Mouse (Mus musculus): Measurements from ENCODE around the gene Poc1a. TPM values are rescaled to one million over a fixed set of nuclear protein-coding genes. Genes with fewer than 3 reads are reported as not detected.

Poc1a gene
- polyA plus RNA-seq, 1 experiment from 2014 or later, result 23.1 TPM

GRCm38 (mm10) chr9:106280386-106280785, 475 bp upstream of the Poc1a start:
- Histone ChIP-seq H3K27ac (replicated peaks) (peak overlapping the region; percentile 72), H3K9me3 (replicated peaks) (no peaks in the 10 kb centered on the region), H3K4me2 (peak overlapping the region; percentile 82), H3K9ac (peak overlapping the region; percentile 80), H3K4me3 (replicated peaks) (peak overlapping the region; percentile 75), H3K4me1 (replicated peaks) (peaks cover 18% of the 10 kb centered on the region), H3K36me3 (replicated peaks) (peaks cover 26% of the 10 kb centered on the region), H3K27me3 (no peaks in the 10 kb centered on the region)
- ATAC-seq (ENCODE audit: insufficient read depth), result peak; percentile 23
- WGBS (ENCODE audit: insufficient replicate concordance), result under 1% methylated on average over 14 of the region's 14 CpGs

GRCm38 (mm10) chr9:106282024-106282423, 1.2 kb downstream of the Poc1a start:
- H3K9me3 ChIP-seq (replicated peaks), result no peaks in the 10 kb centered on the region
- peak overlapping the region; percentile 82 for H3K4me2 ChIP-seq
- peak overlapping the region; percentile 75 for H3K4me3 ChIP-seq (replicated peaks)
- no peaks in the 10 kb centered on the region for H3K27me3 ChIP-seq
- peaks cover 18% of the 10 kb centered on the region for H3K4me1 ChIP-seq (replicated peaks)
- peak overlapping the region; percentile 80 for H3K9ac ChIP-seq
- H3K36me3 ChIP-seq (replicated peaks), result peaks cover 41% of the 10 kb centered on the region
- no peak for ATAC-seq (ENCODE audit: insufficient read depth)
- WGBS (ENCODE audit: insufficient replicate concordance), result 73% methylated on average over 3 of the region's 3 CpGs
- 0 out of 2 replicates have a peak overlapping the region, but pooled peaks have one; percentile 73 for H3K27ac ChIP-seq (replicated peaks)

GRCm38 (mm10) chr9:106287165-106287564, 6.3 kb downstream of the Poc1a start:
- Histone ChIP-seq H3K4me2 (no peak overlapping the region), H3K9me3 (replicated peaks) (no peaks in the 10 kb centered on the region), H3K9ac (no peak overlapping the region), H3K4me3 (replicated peaks) (no peak overlapping the region), H3K4me1 (replicated peaks) (peaks cover 3% of the 10 kb centered on the region), H3K36me3 (replicated peaks) (peaks cover 79% of the 10 kb centered on the region), H3K27me3 (no peaks in the 10 kb centered on the region), H3K27ac (replicated peaks) (no peak overlapping the region)
- ATAC-seq (ENCODE audit: insufficient read depth), result no peak
- 66% methylated on average over 4 of the region's 4 CpGs for WGBS (ENCODE audit: insufficient replicate concordance)

DNA sequence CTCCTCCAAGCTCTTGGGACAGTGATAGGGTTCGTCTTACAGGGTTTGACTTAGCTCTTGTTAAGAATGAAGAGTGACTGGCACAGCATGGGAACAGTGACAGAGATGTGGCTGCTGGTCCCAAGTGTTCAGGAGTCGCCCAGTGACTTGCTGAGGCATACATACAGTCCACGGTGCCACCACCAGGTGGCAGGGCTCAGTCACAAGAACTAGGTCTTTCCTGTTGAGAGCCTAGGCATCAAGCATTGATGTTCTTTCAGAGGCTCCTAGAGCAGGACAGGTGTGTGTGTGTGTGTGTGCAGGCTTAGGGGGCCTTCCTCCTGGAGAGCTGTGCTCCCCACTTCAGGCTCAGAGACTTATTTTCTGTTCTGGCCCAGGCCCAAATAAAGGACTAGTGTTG, 8.0 kb downstream of the Poc1a start:
- Histone ChIP-seq H3K4me2 (no peak overlapping the region), H3K27ac (replicated peaks) (no peak overlapping the region), H3K36me3 (replicated peaks) (peaks cover 73% of the 10 kb centered on the region), H3K9ac (no peak overlapping the region), H3K9me3 (replicated peaks) (no peaks in the 10 kb centered on the region), H3K4me1 (replicated peaks) (no peaks in the 10 kb centered on the region), H3K27me3 (no peaks in the 10 kb centered on the region), H3K4me3 (replicated peaks) (no peak overlapping the region)
- WGBS (ENCODE audit: insufficient replicate concordance), result 33% methylated on average over 3 of the region's 3 CpGs
- no peak for ATAC-seq (ENCODE audit: insufficient read depth)

DNA sequence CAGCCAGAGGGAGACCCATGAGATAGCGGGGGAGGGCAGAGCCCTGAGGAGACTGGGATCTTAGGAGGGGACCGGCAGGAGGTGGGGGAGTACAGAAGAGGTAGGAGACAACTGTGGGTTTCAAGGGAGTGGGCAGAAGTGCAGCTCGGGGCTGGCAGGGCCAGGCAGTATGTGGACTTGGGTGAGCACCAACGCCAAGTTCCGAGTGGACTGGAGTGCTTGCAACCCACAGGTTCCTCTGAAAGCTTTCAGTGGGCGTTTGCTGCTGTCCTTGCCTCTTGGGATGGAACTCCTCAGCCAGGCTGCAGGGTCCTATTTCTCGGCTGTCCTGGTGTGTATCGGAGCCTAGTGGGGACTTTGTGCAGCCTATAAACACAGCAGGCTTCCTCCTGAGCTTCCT, 9.0 kb downstream of the Poc1a start:
- no peaks in the 10 kb centered on the region for H3K4me1 ChIP-seq (replicated peaks)
- no peak overlapping the region for H3K9ac ChIP-seq
- H3K9me3 ChIP-seq (replicated peaks), result no peaks in the 10 kb centered on the region
- ATAC-seq (ENCODE audit: insufficient read depth), result no peak
- WGBS (ENCODE audit: insufficient replicate concordance), result 69% methylated on average over 8 of the region's 8 CpGs
- H3K36me3 ChIP-seq (replicated peaks), result peaks cover 68% of the 10 kb centered on the region
- no peak overlapping the region for H3K4me2 ChIP-seq
- no peaks in the 10 kb centered on the region for H3K27me3 ChIP-seq
- H3K27ac ChIP-seq (replicated peaks), result no peak overlapping the region
- no peak overlapping the region for H3K4me3 ChIP-seq (replicated peaks)

DNA sequence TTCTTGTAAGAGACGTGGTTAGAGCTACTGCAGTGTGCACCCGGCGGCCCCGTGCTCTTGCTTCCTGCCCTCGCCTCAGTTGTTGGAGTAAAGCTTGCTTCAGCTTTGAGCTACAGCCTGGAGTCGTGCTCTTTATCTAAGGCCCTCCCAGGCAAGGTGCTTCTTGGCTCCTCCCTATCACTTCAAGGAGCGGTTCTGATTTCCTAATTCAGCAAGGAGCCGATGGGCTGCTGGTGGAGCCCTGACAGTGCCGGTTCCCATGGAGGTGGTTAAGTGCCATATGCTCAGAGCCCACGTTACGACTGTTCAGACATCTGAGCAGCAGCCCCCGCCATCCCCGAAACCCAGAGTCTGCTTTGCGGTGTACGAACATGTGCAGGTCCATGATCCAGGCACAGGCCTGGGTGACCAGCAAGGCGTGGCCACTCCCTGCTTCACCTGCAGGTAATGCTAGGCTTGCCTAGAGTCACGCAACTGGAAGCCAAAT, 9.8 kb downstream of the Poc1a start:
- WGBS (ENCODE audit: insufficient replicate concordance), result 80% methylated on average over 17 of the region's 17 CpGs
- Histone ChIP-seq H3K4me1 (replicated peaks) (no peaks in the 10 kb centered on the region), H3K4me3 (replicated peaks) (no peak overlapping the region), H3K36me3 (replicated peaks) (peaks cover 68% of the 10 kb centered on the region), H3K4me2 (no peak overlapping the region), H3K9me3 (replicated peaks) (no peaks in the 10 kb centered on the region), H3K27ac (replicated peaks) (no peak overlapping the region), H3K27me3 (no peaks in the 10 kb centered on the region), H3K9ac (no peak overlapping the region)
- ATAC-seq (ENCODE audit: insufficient read depth), result no peak

DNA sequence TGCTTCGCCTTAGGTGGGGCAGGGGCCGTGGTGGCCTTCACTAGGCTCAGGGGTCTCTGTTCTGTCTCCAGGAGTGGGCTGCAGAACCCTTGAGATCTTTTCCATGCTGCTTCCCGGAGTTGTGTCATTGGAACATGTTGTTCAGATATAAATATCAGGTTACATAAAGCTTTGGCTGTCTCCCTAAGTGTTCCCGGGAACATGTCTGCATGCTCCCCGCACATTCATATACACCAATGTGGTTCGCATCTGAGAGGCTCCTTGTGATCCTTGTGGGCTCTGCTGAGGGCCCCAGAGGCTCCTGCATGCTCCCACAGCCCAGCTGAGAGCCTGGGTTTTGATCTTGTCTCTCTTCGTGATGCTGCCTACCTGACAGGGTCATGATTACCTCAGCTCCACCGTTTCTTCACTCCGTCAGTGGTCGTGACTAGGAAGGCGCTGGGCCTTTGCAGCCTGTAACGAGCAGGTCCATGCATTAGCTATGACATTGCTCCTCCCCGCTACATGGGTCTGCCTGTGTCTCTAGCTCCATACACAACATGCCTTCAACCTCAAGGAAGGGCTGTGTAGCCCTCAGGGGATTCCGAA, 12.8 kb downstream of the Poc1a start:
- Histone ChIP-seq H3K27ac (replicated peaks) (no peak overlapping the region), H3K4me2 (no peak overlapping the region), H3K9ac (no peak overlapping the region), H3K4me3 (replicated peaks) (no peak overlapping the region), H3K27me3 (no peaks in the 10 kb centered on the region), H3K9me3 (replicated peaks) (no peaks in the 10 kb centered on the region), H3K36me3 (replicated peaks) (peaks cover 68% of the 10 kb centered on the region), H3K4me1 (replicated peaks) (no peaks in the 10 kb centered on the region)
- ATAC-seq (ENCODE audit: insufficient read depth), result no peak
- WGBS (ENCODE audit: insufficient replicate concordance), result 81% methylated on average over 14 of the region's 14 CpGs

DNA sequence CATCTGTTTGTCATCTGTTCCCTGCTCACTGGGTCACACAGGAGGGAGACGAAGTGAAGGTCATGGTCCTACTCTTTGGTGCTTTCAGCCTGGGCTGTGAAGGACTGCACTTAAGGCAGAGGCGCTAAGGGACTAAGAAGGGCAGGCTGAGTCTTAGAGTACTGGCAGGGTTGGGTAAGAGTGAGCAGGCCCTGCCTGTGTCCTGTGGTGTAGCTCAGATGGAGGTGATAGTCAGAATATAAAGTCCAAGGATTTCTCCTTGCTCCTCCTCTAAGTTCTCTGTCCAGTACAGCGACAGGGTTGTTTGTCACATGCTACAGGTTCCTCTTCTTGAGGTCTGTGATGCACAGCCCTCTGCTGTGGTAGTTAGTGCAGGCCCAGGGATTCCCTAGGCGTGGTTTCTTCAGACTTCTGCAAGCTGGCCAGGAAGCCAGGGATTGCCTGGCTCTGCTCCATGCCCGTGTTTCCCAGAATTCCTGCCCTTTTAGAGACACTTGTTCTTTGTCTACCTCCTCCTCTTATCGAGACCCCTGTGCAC, 15.8 kb downstream of the Poc1a start:
- H3K4me2 ChIP-seq, result no peak overlapping the region
- no peak overlapping the region for H3K27ac ChIP-seq (replicated peaks)
- no peaks in the 10 kb centered on the region for H3K9me3 ChIP-seq (replicated peaks)
- 74% methylated on average over 6 of the region's 6 CpGs for WGBS (ENCODE audit: insufficient replicate concordance)
- no peak for ATAC-seq (ENCODE audit: insufficient read depth)
- H3K27me3 ChIP-seq, result no peaks in the 10 kb centered on the region
- H3K36me3 ChIP-seq (replicated peaks), result peaks cover 50% of the 10 kb centered on the region
- no peak overlapping the region for H3K9ac ChIP-seq
- no peak overlapping the region for H3K4me3 ChIP-seq (replicated peaks)
- peaks cover 4% of the 10 kb centered on the region; the same call in 1 of the 2 replicates for H3K4me1 ChIP-seq (replicated peaks)

- H3K27ac ChIP-seq (replicated peaks), result no peak overlapping the region
- no peak for ATAC-seq (ENCODE audit: insufficient read depth)
- no peaks in the 10 kb centered on the region for H3K9me3 ChIP-seq (replicated peaks)
- peaks cover 20% of the 10 kb centered on the region for H3K4me1 ChIP-seq (replicated peaks)
- H3K9ac ChIP-seq, result no peak overlapping the region
- peaks cover 39% of the 10 kb centered on the region for H3K36me3 ChIP-seq (replicated peaks)
- H3K4me3 ChIP-seq (replicated peaks), result no peak overlapping the region
- H3K27me3 ChIP-seq, result no peaks in the 10 kb centered on the region
- H3K4me2 ChIP-seq, result no peak overlapping the region
- WGBS (ENCODE audit: insufficient replicate concordance), result 84% methylated on average over 20 of the region's 20 CpGs
These were observed 19.4 kb downstream of the Poc1a start for GRCm38 (mm10) chr9:106300176-106300803.

GRCm38 (mm10) chr9:106300949-106301348, 20.1 kb downstream of the Poc1a start:
- Histone ChIP-seq H3K9ac (no peak overlapping the region), H3K4me1 (replicated peaks) (peaks cover 26% of the 10 kb centered on the region), H3K9me3 (replicated peaks) (no peaks in the 10 kb centered on the region), H3K4me3 (replicated peaks) (no peak overlapping the region), H3K27me3 (no peaks in the 10 kb centered on the region), H3K4me2 (no peak overlapping the region), H3K36me3 (replicated peaks) (peaks cover 33% of the 10 kb centered on the region), H3K27ac (replicated peaks) (no peak overlapping the region)
- ATAC-seq (ENCODE audit: insufficient read depth), result 0 out of 2 replicates have a peak, but pooled peaks have one; percentile 11
- WGBS (ENCODE audit: insufficient replicate concordance), result 66% methylated on average over 6 of the region's 6 CpGs

DNA sequence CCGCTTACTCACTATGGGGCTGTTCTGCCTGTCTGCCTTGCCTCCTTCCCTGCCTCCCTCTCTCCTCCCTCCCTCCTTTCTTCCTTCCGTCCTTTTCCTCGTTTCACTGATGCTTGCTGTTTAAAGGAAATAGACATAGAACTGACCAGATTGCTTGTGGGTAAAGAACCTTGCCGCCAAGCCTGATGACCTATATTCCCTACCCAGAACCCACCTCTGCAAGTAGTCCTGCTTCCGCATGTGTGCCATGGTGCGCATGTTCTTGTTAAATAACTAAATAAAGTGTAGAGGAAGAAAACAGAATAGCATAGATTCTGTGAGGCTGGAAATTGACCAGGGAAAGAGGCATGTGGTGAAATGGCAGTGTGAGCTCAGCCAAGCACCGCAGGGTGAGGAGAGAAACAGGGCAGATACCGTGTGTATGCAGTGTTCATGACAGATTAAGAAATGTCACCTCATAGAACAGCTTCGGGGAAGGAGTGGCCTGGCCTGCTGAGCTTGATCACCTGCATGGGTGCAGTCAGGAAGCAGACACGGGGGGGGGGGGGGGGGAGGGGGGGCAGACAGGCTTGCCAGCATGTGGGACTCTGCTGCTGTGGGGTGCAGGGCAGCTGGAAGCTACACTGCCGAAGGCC, 20.7 kb downstream of the Poc1a start:
- H3K36me3 ChIP-seq (replicated peaks), result peaks cover 26% of the 10 kb centered on the region; the same call in 1 of the 2 replicates
- no peak overlapping the region for H3K27ac ChIP-seq (replicated peaks)
- H3K4me2 ChIP-seq, result no peak overlapping the region
- no peaks in the 10 kb centered on the region for H3K9me3 ChIP-seq (replicated peaks)
- no peaks in the 10 kb centered on the region for H3K27me3 ChIP-seq
- H3K4me1 ChIP-seq (replicated peaks), result peaks cover 32% of the 10 kb centered on the region
- no peak overlapping the region for H3K4me3 ChIP-seq (replicated peaks)
- WGBS (ENCODE audit: insufficient replicate concordance), result 64% methylated on average over 11 of the region's 11 CpGs
- no peak overlapping the region for H3K9ac ChIP-seq
- ATAC-seq (ENCODE audit: insufficient read depth), result no peak

Data from liver, embryonic 15.5 days (tissue).